Mouse (Mus musculus) midbrain, embryonic 11.5 days (tissue): Measurements from ENCODE around the gene Atp1a2. TPM values are rescaled to one million over a fixed set of nuclear protein-coding genes. Genes with fewer than 3 reads are reported as not detected.
"Not testable (repeated sequence)": the region's sequence is repeated elsewhere in the genome, so short reads cannot be mapped to it uniquely, and the experiment has no call there.

ENCODE experiments used
- ATAC-seq: fragments of 200-750 bp; cut with Nextera tagmentation; 2 replicates; pipeline ENCODE4 v1.8.0; 2017; ENCODE audit warnings: moderate TSS enrichment, moderate library complexity; ENCODE audit not compliant: low FRiP score
- DNase-seq: peaks from one replicate; pipeline ENCODE4 v3.0.0; 2015; ENCODE audit warnings: low spot score; ENCODE audit errors: missing footprints
- H3K27ac ChIP-seq: fragments of 300-500 bp; sonication (generic); 2 replicates; pipeline ENCODE4 v1.5.1; 2014; ENCODE audit warnings: low read depth, low read length
- H3K27me3 ChIP-seq: fragments of 300-500 bp; sonication (generic); 2 replicates; pipeline ENCODE4 v1.6.1; 2014; ENCODE audit warnings: mild to moderate bottlenecking, low read length, moderate library complexity, mixed read lengths; ENCODE audit not compliant: control insufficient read depth, insufficient read depth
- H3K36me3 ChIP-seq: fragments of 300-500 bp; sonication (generic); 2 replicates; pipeline ENCODE4 v1.6.1; 2014; ENCODE audit warnings: mild to moderate bottlenecking, low read length, moderate library complexity, mixed read lengths; ENCODE audit not compliant: control insufficient read depth, insufficient read depth
- H3K4me1 ChIP-seq: fragments of 300-500 bp; sonication (generic); 2 replicates; pipeline ENCODE4 v1.6.1; 2014; ENCODE audit warnings: low read length; ENCODE audit not compliant: control insufficient read depth, insufficient read depth
- H3K4me2 ChIP-seq: fragments of 300-500 bp; sonication (generic); 2 replicates; pipeline ENCODE4 v1.6.1; 2014; ENCODE audit warnings: mild to moderate bottlenecking, moderate library complexity
- H3K4me3 ChIP-seq: fragments of 300-500 bp; sonication (generic); 2 replicates; pipeline ENCODE4 v1.5.1; 2014; ENCODE audit warnings: low read depth, low read length
- H3K9ac ChIP-seq: fragments of 300-500 bp; sonication (generic); 2 replicates; pipeline ENCODE4 v1.6.1; 2014; ENCODE audit warnings: low read length
- H3K9me3 ChIP-seq: fragments of 300-500 bp; sonication (generic); 2 replicates; pipeline ENCODE4 v1.6.1; 2016; ENCODE audit warnings: low read length; ENCODE audit not compliant: control insufficient read depth
- WGBS: fragments of 180-500 bp; shearing (Covaris S2); extraction: QIAGEN DNeasy Blood & Tissue Kit; methylation state at CpG from one replicate; pipeline ENCODE4 v1.1.7; 2014; 5-methylcytosine and 5-hydroxymethylcytosine counted together
- polyA plus RNA-seq: library from polyadenylated mRNA; unstranded; fragments of >200 nt; fragmentation: Nextera tagmentation; extraction: Ambion mirVana; gene quantifications from 2 replicates; pipeline ENCODE4 v1.2.1, GENCODE M21; 2014

Atp1a2 gene
- polyA plus RNA-seq, 1 experiment from 2014 or later = 1.4 TPM

- not testable (repeated sequence) for H3K36me3 ChIP-seq, H3K4me2 ChIP-seq, ATAC-seq, H3K9me3 ChIP-seq, H3K27ac ChIP-seq, H3K27me3 ChIP-seq, H3K4me3 ChIP-seq, H3K9ac ChIP-seq
- H3K4me1 ChIP-seq = peaks cover 13% of the 10 kb centered on the region
- peak; percentile 86 for DNase-seq
- 45% methylated on average over 23 of the region's 23 CpGs for WGBS
Observed at GRCm38 (mm10) chr1:172244645-172245044, 53.2 kb downstream of the Atp1a2 start.

GRCm38 (mm10) chr1:172243547-172244205, 54.2 kb downstream of the Atp1a2 start:
- H3K4me3 ChIP-seq = no peak overlapping the region
- ATAC-seq (no peak), DNase-seq (peak; percentile 87)
- H3K4me1 ChIP-seq = peaks cover 13% of the 10 kb centered on the region
- H3K4me2 ChIP-seq = no peak overlapping the region
- no peak overlapping the region for H3K9ac ChIP-seq
- no peaks in the 10 kb centered on the region for H3K36me3 ChIP-seq
- H3K27me3 ChIP-seq = peaks cover 5% of the 10 kb centered on the region
- WGBS = 26% methylated on average over 16 of the region's 16 CpGs
- no peaks in the 10 kb centered on the region for H3K9me3 ChIP-seq
- no peak overlapping the region for H3K27ac ChIP-seq

GRCm38 (mm10) chr1:172242401-172242800, 55.5 kb downstream of the Atp1a2 start:
- Histone ChIP-seq H3K4me1 (peaks cover 13% of the 10 kb centered on the region), H3K36me3 (no peaks in the 10 kb centered on the region), H3K4me2 (no peak overlapping the region), H3K27ac (no peak overlapping the region), H3K9me3 (no peaks in the 10 kb centered on the region), H3K4me3 (no peak overlapping the region), H3K9ac (no peak overlapping the region), H3K27me3 (peaks cover 5% of the 10 kb centered on the region)
- 26% methylated on average over 2 of the region's 2 CpGs for WGBS
- peak; percentile 81 for ATAC-seq
- peak; percentile 83 for DNase-seq

- Histone ChIP-seq H3K4me1 (peaks cover 13% of the 10 kb centered on the region), H3K27ac (no peak overlapping the region), H3K9me3 (no peaks in the 10 kb centered on the region), H3K4me2 (no peak overlapping the region), H3K36me3 (no peaks in the 10 kb centered on the region), H3K27me3 (peaks cover 5% of the 10 kb centered on the region), H3K9ac (no peak overlapping the region), H3K4me3 (no peak overlapping the region)
- peak; percentile 82 for DNase-seq
- 38% methylated on average over 6 of the region's 6 CpGs for WGBS
- ATAC-seq = no peak
Observed at GRCm38 (mm10) chr1:172240945-172241708, 56.7 kb downstream of the Atp1a2 start.

GRCm38 (mm10) chr1:172229215-172229614, 68.6 kb downstream of the Atp1a2 start:
- ATAC-seq (no peak), DNase-seq (no peak)
- H3K4me2 ChIP-seq = no peak overlapping the region
- H3K36me3 ChIP-seq = no peaks in the 10 kb centered on the region
- H3K27ac ChIP-seq = no peak overlapping the region
- H3K9me3 ChIP-seq = no peaks in the 10 kb centered on the region
- no peaks in the 10 kb centered on the region for H3K27me3 ChIP-seq
- WGBS = 94% methylated on average over 1 of the region's 1 CpGs
- no peaks in the 10 kb centered on the region for H3K4me1 ChIP-seq
- H3K4me3 ChIP-seq = no peak overlapping the region
- H3K9ac ChIP-seq = no peak overlapping the region

GRCm38 (mm10) chr1:172228209-172228608, 69.7 kb downstream of the Atp1a2 start:
- Histone ChIP-seq H3K9me3 (no peaks in the 10 kb centered on the region), H3K9ac (no peak overlapping the region), H3K4me2 (no peak overlapping the region), H3K4me3 (no peak overlapping the region), H3K36me3 (no peaks in the 10 kb centered on the region), H3K27ac (no peak overlapping the region), H3K27me3 (no peaks in the 10 kb centered on the region), H3K4me1 (no peaks in the 10 kb centered on the region)
- DNase-seq = peak; percentile 33
- 92% methylated on average over 2 of the region's 2 CpGs for WGBS
- no peak for ATAC-seq

Other genes with a start within 250 kb of the Atp1a2 start
- 10.7 and 11.0 TPM in 2 replicates for gene Nhlh1, start 240.5 kb downstream of the Atp1a2 start, polyA plus RNA-seq
- 178 and 194 TPM in 2 replicates for gene Copa, start 215.5 kb downstream of the Atp1a2 start, polyA plus RNA-seq
- gene Ncstn, start 215.3 kb downstream of the Atp1a2 start, polyA plus RNA-seq = 107 and 108 TPM in 2 replicates
- 152 and 153 TPM in 2 replicates for gene Pex19, start 171.3 kb downstream of the Atp1a2 start, polyA plus RNA-seq
- 93.9 and 100.0 TPM in 2 replicates for gene Dcaf8, start 150.0 kb downstream of the Atp1a2 start, polyA plus RNA-seq
- 332 and 337 TPM in 2 replicates for gene Pea15a, start 91.3 kb downstream of the Atp1a2 start, polyA plus RNA-seq
- 1.4 and 2.1 TPM in 2 replicates for gene Casq1, start 78.2 kb downstream of the Atp1a2 start, polyA plus RNA-seq
- not detected in 2 replicates for gene Atp1a4, start 39.6 kb downstream of the Atp1a2 start, polyA plus RNA-seq
- gene Igsf8, start 36.4 kb downstream of the Atp1a2 start, polyA plus RNA-seq = 47.2 and 55.1 TPM in 2 replicates
- 0.37 and 0.43 TPM in 2 replicates for gene Kcnj9, start 31.3 kb upstream of the Atp1a2 start, polyA plus RNA-seq
- 0.75 TPM in 2 replicates for gene Kcnj10, start 43.1 kb upstream of the Atp1a2 start, polyA plus RNA-seq
- 11.0 and 12.2 TPM in 2 replicates for gene Pigm, start 78.5 kb upstream of the Atp1a2 start, polyA plus RNA-seq
- 0.12 and 0.23 TPM in 2 replicates for gene Slamf9, start 177.3 kb upstream of the Atp1a2 start, polyA plus RNA-seq
- 48.8 and 49.7 TPM in 2 replicates for gene Igsf9, start 183.7 kb upstream of the Atp1a2 start, polyA plus RNA-seq
- gene Tagln2, start 202.0 kb upstream of the Atp1a2 start, polyA plus RNA-seq = 36.3 and 39.1 TPM in 2 replicates
- gene Cfap45, start 222.7 kb upstream of the Atp1a2 start, polyA plus RNA-seq = 1.0 and 1.1 TPM in 2 replicates